Mouse (Mus musculus) midbrain, embryonic 14.5 days (tissue): ENCODE data around the gene Gstt2. TPM values are rescaled to one million over a fixed set of nuclear protein-coding genes. Genes with fewer than 3 reads are reported as not detected.
A peak's percentile ranks its signal among the peaks of the same experiment; 100 is the strongest.

ENCODE experiments used
- ATAC-seq: fragments of 200-750 bp; cut with Nextera tagmentation; 2 replicates; pipeline ENCODE4 v1.8.0; 2017; ENCODE audit warnings: moderate number of reproducible peaks, moderate library complexity; ENCODE audit not compliant: low FRiP score, low TSS enrichment
- DNase-seq: peaks from one replicate; pipeline ENCODE4 v3.0.0-alpha.2; 2015
- H3K27ac ChIP-seq: fragments of 300-500 bp; sonication (generic); replicated peaks from 2 replicates; pipeline ENCODE4 v1.5.1; 2014; ENCODE audit warnings: mild to moderate bottlenecking, low read depth, low read length, moderate library complexity
- H3K27me3 ChIP-seq: fragments of 300-500 bp; sonication (generic); 2 replicates; pipeline ENCODE4 v1.6.1; 2014; ENCODE audit warnings: low read length, control low read depth, mixed read lengths; ENCODE audit not compliant: control insufficient read depth, insufficient read depth
- H3K36me3 ChIP-seq: fragments of 300-500 bp; sonication (generic); 2 replicates; pipeline ENCODE4 v1.6.1; 2014; ENCODE audit warnings: low read length, control low read depth; ENCODE audit not compliant: control insufficient read depth, insufficient read depth
- H3K4me1 ChIP-seq: fragments of 300-500 bp; sonication (generic); 2 replicates; pipeline ENCODE4 v1.6.1; 2014; ENCODE audit warnings: mild to moderate bottlenecking, antibody characterized with exemption, low read length, control low read depth; ENCODE audit not compliant: control insufficient read depth, insufficient read depth
- H3K4me2 ChIP-seq: fragments of 300-500 bp; sonication (generic); 2 replicates; pipeline ENCODE4 v1.6.1; 2014; ENCODE audit warnings: mild to moderate bottlenecking, low read length, moderate library complexity
- H3K4me3 ChIP-seq: fragments of 300-500 bp; sonication (generic); replicated peaks from 2 replicates; pipeline ENCODE4 v1.5.1; 2014; ENCODE audit warnings: low read depth, low read length
- H3K9ac ChIP-seq: fragments of 300-500 bp; sonication (generic); replicated peaks from 2 replicates; pipeline ENCODE4 v1.6.1; 2014; ENCODE audit warnings: mild to moderate bottlenecking, low read length, moderate library complexity
- H3K9me3 ChIP-seq: fragments of 300-500 bp; sonication (generic); 2 replicates; pipeline ENCODE4 v1.6.1; 2016; ENCODE audit warnings: low read length, control low read depth, mixed read lengths; ENCODE audit not compliant: control insufficient read depth
- WGBS: fragments of 180-500 bp; shearing (Covaris S2); extraction: QIAGEN DNeasy Blood & Tissue Kit; methylation state at CpG from one replicate; pipeline ENCODE4 v1.1.7; 2014; 5-methylcytosine and 5-hydroxymethylcytosine counted together
- polyA plus RNA-seq: library from polyadenylated mRNA; unstranded; fragments of >200 nt; fragmentation: Nextera tagmentation; extraction: Ambion mirVana; gene quantifications from 2 replicates; pipeline ENCODE4 v1.2.1, GENCODE M21; 2014

The Gstt2 gene
- polyA plus RNA-seq, 1 experiment from 2014 or later: 4.3 TPM

DNA sequence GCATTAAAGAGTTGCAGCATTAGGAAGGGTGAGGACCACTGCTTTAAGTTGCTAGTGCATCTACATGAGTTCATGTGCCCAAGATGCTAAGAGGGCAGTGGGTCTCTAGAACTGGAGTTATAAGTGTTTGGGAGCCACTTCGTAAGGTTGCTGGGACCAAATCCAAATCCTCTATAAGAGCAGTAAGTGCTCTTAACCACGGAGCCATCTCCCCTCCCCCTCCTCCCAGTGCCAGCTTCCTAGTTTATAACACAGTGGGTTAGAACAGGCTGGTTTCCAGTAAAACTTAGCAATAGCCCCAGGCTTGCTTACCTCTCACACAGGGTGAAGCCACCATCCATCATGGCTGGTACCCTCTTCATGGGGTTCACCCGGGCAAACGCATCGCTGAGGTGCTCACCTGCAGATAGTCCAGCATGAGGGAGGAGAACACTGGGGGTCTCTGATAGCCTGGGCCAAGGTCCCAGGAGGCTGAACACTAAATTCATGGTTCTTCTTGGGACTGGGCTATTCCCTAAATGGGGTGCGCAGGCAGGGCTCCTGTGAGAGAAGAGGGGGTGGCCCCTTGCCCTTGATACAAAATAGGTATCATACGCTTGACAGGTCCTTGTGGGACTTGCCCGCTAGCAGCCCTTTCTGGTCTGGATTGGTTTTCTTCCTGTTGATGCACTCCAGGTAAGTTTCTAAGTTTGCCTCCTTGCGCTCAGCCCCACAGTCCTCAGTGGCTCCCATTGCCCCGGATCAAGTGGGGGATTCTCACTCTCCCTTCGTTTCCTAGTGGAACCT is 40.3 kb downstream of the Gstt2 start:
- no peak for ATAC-seq
- H3K36me3 ChIP-seq: no peaks in the 10 kb centered on the region
- peak overlapping the region; percentile 29; the same call in 1 of the 2 replicates for H3K4me3 ChIP-seq
- H3K9ac ChIP-seq: peak overlapping the region; percentile 46; the same call in 1 of the 2 replicates
- DNase-seq: no peak
- 48% methylated on average over 11 of the region's 11 CpGs for WGBS
- H3K27me3 ChIP-seq: 0 out of 2 replicates have a peak, but pooled peaks cover 5% of the 10 kb centered on the region
- no peak overlapping the region for H3K27ac ChIP-seq
- H3K4me1 ChIP-seq: peaks cover 10% of the 10 kb centered on the region; the same call in 1 of the 2 replicates
- H3K9me3 ChIP-seq: no peaks in the 10 kb centered on the region
- H3K4me2 ChIP-seq: peak overlapping the region; percentile 62

- 29% methylated on average over 3 of the region's 3 CpGs for WGBS
- DNase-seq: no peak
Observed at GRCm38 (mm10) chr10:75794880-75795279, 42.3 kb downstream of the Gstt2 start.

DNA sequence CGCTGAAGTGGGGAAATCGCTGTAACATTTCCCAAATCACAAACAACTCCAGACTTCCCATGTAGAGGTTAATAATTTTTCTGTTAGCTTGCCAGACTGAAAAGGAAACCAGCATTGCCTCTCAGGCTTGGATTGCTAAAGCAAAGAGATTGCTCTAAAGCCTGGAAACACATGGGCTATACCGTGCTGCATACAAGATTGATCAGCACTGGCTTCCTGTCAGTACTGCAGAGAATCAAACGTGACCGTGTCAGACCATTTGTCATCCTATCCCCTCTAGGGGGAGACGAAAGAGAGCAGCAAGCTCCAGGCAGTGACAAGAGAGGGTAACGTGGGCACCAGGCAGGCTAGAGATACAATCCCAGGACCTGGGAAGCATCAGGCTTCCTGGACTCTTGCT is 46.5 kb downstream of the Gstt2 start:
- Histone ChIP-seq H3K4me2 (no peak overlapping the region), H3K4me1 (no peaks in the 10 kb centered on the region), H3K9ac (no peak overlapping the region), H3K9me3 (no peaks in the 10 kb centered on the region), H3K27ac (no peak overlapping the region), H3K27me3 (no peaks in the 10 kb centered on the region), H3K36me3 (no peaks in the 10 kb centered on the region), H3K4me3 (no peak overlapping the region)
- no peak for ATAC-seq
- peak; percentile 28 for DNase-seq
- 23% methylated on average over 7 of the region's 7 CpGs for WGBS

More at GRCm38 (mm10) chr10:75794880-75795279, 42.3 kb downstream of the Gstt2 start:
- Histone ChIP-seq H3K4me2 (no peak overlapping the region), H3K4me3 (no peak overlapping the region), H3K36me3 (no peaks in the 10 kb centered on the region), H3K27ac (no peak overlapping the region), H3K4me1 (peaks cover 10% of the 10 kb centered on the region; the same call in 1 of the 2 replicates), H3K9ac (no peak overlapping the region), H3K27me3 (0 out of 2 replicates have a peak, but pooled peaks cover 5% of the 10 kb centered on the region), H3K9me3 (no peaks in the 10 kb centered on the region)
- no peak for ATAC-seq

GRCm38 (mm10) chr10:75789841-75790240 is 47.4 kb downstream of the Gstt2 start:
- Histone ChIP-seq H3K27me3 (no peaks in the 10 kb centered on the region), H3K4me3 (no peak overlapping the region), H3K4me1 (no peaks in the 10 kb centered on the region), H3K27ac (no peak overlapping the region), H3K9ac (no peak overlapping the region), H3K36me3 (no peaks in the 10 kb centered on the region), H3K9me3 (no peaks in the 10 kb centered on the region), H3K4me2 (no peak overlapping the region)
- DNase-seq (no peak), ATAC-seq (no peak)
- 91% methylated on average over 5 of the region's 5 CpGs for WGBS

DNA sequence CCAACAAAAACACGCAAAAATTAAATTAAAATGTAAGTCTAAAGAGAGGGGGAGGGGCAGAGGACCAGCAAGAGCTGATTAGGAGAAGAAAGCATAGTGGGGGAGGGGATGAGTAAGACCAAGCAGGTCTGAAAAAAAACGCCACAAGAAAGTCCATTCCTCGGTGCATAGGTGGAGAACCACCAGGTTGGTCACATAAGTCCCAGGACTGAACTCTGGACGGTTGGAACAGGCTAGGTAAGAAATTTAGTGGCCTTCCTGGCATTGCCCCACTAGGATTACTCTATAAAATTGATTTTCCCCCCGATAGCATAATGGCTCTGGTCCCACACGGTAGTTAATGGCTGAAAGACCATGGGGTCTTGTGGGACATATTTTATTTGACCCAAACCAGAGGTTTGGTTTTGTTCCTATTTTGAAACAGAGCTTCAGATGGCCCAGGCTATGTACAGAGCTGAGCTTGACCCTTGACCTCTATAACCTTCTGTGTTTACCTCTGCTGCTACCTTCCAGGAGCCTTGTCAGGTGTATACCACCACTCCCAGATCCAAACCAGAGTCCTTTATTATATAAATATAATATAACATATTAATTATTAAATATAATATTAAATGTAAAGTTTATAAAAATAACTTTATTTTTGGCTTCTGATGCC is 48.0 kb downstream of the Gstt2 start:
- Histone ChIP-seq H3K4me1 (no peaks in the 10 kb centered on the region), H3K9me3 (no peaks in the 10 kb centered on the region), H3K27ac (no peak overlapping the region), H3K4me3 (no peak overlapping the region), H3K36me3 (no peaks in the 10 kb centered on the region), H3K4me2 (no peak overlapping the region), H3K27me3 (no peaks in the 10 kb centered on the region), H3K9ac (no peak overlapping the region)
- WGBS: 81% methylated on average over 6 of the region's 6 CpGs
- no peak for DNase-seq
- no peak for ATAC-seq

- no peaks in the 10 kb centered on the region for H3K36me3 ChIP-seq
- DNase-seq: no peak
- no peak overlapping the region for H3K27ac ChIP-seq
- H3K9ac ChIP-seq: no peak overlapping the region
- H3K4me3 ChIP-seq: no peak overlapping the region
- H3K9me3 ChIP-seq: no peaks in the 10 kb centered on the region
- no peak overlapping the region for H3K4me2 ChIP-seq
- H3K27me3 ChIP-seq: no peaks in the 10 kb centered on the region
- no peak for ATAC-seq
- 96% methylated on average over 8 of the region's 8 CpGs for WGBS
- H3K4me1 ChIP-seq: no peaks in the 10 kb centered on the region
Observed at GRCm38 (mm10) chr10:75788277-75788676, 48.9 kb downstream of the Gstt2 start.

GRCm38 (mm10) chr10:75785442-75785841 is 51.8 kb downstream of the Gstt2 start:
- Histone ChIP-seq H3K9me3 (no peaks in the 10 kb centered on the region), H3K4me3 (no peak overlapping the region), H3K9ac (no peak overlapping the region), H3K4me1 (peaks cover 5% of the 10 kb centered on the region), H3K27me3 (peaks cover 12% of the 10 kb centered on the region), H3K27ac (no peak overlapping the region), H3K36me3 (no peaks in the 10 kb centered on the region), H3K4me2 (no peak overlapping the region)
- no peak for DNase-seq
- 80% methylated on average over 1 of the region's 1 CpGs for WGBS
- no peak for ATAC-seq
